Mouse (Mus musculus): Measurements from ENCODE around the gene Kat7.
A peak's percentile ranks its signal among the peaks of the same experiment; 100 is the strongest.

The Kat7 gene

DNA sequence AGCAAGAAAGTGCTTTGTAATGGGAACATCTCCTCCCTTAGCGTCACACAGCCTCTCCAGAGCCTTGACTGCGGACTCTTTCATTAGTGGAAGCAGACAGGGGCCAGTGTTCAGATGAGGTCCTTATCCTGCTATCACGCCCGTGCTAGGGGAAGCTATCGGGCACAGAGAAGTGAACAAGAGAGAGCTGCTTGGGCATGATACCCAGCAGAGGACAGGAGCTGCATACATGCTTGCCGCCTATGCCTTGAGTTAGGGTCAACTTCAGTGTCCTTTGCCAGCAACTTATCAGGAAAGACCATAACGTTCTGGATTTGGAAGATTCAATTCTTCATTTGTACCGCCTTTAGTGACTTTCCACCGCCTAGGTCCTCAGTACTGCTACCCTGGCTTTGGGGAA is 23.8 kb upstream of the Kat7 start:
- no peak for DNase-seq (ENCODE audit: low read depth, low spot score)

DNA sequence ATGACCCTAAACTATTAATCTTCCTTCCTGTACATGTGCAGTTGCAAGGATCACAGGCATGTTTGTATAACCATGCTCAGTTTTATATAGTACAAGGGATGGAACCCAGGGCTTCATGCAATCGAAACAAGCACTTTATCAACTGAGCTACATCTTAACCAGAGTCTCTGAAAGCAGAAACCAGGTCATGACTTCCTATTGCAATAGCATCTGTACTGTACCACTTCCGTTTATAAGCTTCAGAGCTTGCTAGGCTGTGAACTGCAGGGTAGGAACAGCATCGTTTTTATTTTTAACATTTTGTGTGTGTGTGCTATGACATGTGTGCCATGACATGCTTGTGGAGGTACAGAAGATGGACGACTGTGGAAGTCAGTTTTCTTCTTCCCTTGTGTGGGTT is 23.2 kb upstream of the Kat7 start:
- DNase-seq (ENCODE audit: low read depth, low spot score) = no peak

DNA sequence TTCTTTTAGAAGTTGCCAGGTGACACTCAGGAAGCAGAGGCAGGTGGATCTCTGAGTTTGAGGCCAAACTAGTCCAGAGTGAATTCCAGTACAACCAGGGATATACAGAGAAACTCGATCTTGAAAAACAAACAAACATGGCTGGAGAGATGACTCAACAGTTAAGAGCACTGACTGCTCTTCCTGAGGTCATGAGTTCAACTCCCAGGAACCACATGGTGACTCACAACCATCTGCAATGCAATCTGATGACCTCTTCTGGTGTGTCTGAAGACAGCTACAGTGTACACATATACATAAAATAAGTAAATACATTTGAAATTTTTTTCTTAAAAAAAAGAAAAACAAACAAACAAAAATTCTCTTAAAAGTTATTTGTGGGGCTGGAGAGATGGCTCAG is 20.6 kb upstream of the Kat7 start:
- DNase-seq (ENCODE audit: low read depth, low spot score) = no peak

DNA sequence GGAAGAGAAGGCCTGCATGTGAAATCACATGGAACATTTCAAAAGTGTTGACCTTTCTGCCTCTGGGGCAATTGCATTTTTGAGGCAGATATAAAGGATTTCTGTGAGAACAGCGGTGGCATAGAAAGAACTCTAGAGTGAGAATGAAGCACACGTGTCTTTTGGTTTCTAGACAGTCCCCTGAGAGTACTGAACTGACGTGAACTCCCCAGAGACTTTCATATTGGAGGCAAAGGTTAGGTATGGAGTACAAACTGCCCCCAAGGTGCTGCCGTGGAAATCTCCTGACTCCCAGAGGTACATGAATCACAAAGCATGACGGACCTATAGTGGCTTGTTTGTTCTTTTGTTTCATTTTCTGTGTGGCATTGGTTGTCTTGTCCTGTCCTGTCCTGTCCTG is 18.6 kb upstream of the Kat7 start:
- no peak for DNase-seq (ENCODE audit: low read depth, low spot score)

DNA sequence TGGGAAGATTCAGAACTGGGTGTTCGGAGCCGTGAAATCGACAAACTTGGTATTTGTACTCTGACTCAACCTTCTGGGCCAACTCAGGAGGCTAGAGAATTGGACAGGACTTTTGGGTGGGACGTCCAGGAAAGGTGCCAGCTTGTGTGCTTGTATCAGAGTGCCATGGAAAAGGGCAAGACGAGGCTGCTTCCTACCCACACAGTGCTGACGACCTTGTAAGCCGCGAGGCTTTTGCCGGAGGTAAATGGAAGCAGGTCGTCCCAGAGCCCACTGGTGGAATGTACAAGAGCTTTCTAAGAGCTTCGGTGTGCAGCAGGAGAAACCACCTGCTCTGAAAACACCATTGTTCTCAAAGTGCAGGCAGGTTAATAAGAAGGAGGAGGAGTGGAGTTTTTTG is 16.2 kb upstream of the Kat7 start:
- no peak for DNase-seq (ENCODE audit: low read depth, low spot score)

DNA sequence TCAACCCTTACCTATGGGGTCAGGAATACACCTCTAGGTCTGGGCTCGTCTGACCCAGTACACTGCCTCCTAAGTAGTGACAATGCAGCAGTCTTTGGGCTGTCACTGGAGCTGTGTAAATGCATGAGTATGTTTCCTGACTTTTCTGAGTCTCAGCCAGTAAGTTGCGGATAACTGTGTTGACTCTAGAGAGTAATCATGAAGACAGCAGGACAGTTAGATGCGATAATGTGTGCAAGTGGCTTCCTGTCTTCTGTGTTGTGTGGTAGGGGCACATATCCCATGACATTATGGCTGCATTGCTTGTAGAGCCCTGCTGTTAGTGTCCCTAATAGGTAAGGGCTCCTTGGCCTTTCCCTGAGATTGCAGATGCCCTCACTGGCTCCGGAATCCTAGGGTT is 15.8 kb upstream of the Kat7 start:
- DNase-seq (ENCODE audit: low read depth, low spot score) = no peak

DNA sequence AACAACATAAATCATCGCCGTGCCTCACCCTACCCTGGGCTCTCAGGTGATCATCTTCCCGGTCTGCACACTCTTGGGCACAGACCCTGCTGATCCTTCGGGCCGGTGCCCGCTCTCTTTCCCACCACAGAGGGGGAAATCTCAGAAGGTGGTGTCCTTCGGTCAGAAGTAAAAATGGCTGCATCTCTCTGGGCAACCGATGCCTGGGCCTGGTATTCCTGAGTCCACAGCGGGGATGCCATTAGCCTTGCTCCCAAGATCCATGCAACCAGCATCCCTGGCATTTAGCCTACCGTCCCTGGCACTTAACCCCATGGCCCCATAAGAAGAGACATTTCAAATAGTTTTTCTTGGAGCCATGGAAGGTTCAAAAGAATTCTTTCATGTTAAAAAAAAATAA is 14.1 kb upstream of the Kat7 start:
- DNase-seq (ENCODE audit: low read depth, low spot score) = no peak

DNA sequence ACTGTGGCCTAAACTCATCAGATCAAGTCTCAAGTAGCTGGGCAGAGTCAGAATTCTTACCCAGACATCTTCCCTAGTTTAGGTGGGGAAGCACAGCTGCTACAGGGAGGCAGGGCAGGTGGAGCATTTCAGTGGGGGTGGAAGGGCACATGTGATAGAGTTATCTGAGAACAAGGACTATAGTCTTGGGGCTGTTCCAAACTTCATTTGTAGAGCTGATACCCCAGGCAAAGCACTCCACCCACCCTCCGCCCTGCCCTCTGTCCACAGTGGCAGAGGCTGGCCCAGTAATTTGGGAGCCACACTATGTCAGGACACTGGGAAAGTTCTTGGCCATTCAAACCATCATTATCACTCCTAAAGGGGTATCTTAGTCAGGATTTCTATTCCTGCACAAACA is 10.0 kb upstream of the Kat7 start:
- no peak for DNase-seq (ENCODE audit: low read depth, low spot score)

DNA sequence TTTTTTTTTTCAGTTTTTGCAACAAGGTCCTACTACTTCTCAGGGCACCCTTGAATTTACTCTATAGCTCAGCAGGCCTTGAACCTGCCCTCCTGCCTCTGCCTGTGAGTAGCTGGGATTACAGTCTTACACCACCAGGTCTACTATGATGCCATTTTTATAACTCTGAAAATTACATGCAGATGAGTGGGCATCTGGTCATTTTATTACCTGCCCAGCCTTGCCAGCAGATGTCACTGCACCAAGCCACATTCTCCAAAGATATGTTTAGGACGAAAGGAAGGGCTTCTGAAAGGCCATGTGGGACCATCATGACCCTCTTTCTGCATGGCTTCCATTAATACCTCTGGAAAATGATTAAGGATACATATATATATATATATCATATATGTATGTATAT is 9.5 kb upstream of the Kat7 start:
- DNase-seq (ENCODE audit: low read depth, low spot score) = no peak

DNA sequence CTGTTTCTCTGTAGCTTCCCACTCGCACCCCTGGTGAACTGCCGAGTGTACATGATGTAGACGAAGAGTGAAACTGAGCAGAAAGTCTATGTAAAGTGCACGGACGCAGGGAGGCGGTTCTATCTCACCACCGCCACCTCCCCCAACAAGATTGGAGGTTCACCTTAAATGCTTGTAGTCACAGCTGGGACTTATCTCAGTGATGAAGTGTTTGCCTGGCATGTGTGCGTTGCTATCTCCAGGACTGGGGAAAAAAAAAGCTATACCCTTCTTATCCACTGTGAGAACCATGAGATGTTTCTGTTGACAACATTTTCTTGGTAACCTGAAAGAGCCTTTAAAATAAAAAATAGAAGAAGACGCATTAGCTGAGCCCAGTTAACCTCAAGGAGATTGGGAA is 8.1 kb upstream of the Kat7 start:
- DNase-seq (ENCODE audit: low read depth, low spot score) = no peak

DNA sequence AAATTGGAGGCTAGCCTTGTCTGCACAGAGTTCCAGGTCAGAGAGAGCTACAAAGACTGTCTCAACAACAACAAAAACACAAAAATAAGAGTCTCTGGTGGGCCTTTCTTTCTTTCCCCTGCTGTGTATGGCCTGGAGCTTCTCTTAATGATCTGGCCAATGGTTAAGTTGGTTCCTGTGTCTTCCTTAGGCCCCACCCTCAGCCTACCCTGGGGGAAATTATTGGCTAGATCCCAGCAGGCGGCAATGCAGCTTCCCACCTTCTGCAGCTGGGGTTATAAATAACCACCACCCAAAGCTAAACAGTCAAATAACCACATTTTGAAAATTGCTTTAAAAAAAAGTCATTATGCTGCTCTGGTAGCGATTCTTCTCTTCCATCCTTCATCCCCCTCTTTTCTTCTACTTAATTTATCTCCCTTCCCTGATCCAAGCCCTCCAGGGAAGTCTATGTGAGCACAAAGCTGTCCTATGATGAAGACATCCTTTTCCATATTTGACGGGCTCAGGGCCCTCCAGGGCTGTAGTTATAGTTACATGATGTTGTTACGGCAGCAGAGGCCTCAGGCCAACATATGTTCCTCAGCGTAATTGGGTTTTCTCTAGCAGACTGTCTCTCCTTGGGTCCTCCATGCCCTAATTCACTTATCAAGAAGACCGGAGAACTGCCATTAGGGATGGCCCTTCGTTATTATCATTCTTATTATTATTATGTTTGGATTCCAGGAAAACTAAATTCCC is 5.3 kb upstream of the Kat7 start:
- peak; percentile 46 for DNase-seq (ENCODE audit: low read depth, low spot score)

DNA sequence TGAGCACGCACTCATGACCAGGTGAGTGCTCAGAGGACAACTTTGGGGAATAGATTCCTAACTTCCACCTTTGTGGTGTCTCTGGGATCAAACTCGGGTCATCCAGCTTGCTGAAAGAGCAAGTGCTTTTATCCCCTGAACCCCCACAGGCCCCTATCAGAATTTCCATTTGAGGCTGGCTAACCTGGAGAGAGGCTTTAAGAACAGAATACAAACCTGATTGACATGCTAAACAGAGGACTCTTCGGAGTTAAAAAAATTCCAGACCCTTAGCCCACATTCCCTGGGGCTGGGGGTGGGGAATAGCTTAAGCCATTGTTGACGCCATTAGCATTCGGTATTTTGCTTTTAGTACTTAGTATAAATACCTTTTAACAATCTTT is 1.4 kb upstream of the Kat7 start:
- peak; percentile 98 for DNase-seq (ENCODE audit: low read depth, low spot score)

DNA sequence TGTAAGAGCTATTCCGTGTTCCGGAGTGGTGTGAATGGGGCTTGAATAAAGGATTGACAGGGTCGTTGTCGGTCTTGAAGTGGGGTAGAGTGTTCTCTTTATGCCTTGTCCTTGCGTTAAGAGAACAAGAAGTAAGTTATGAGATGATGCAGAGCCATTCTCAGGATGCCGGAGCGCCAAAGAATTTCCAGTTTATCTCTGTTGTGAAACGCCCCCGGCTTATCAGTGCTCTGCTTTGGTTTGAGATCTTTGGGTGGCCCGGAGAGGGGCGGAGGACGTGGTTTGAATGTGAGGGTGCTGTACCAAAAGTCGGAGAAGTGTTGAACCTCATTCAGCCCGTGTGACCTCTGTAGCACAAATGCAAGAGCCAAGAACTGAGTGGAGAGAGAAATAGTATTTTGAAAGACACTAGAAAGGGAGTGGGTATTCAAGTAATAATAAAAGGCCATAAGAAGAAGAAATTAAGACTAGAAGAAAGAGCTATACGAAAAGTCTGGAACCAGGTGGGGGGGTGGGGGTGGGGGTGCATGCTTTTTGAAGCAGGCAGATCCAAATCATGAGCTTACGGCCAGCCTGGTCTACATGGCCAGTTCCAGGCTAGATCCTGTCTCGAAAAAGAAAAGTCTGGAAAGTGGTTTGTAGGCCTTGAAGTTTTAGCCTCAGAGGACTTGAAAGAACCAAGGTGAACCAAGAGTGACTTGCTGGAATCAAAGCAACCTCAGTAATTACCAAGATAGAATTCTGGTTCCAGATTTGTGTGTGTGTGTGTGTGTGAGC is 790 bp upstream of the Kat7 start:
- peak; percentile 43 for DNase-seq (ENCODE audit: low read depth, low spot score)

DNA sequence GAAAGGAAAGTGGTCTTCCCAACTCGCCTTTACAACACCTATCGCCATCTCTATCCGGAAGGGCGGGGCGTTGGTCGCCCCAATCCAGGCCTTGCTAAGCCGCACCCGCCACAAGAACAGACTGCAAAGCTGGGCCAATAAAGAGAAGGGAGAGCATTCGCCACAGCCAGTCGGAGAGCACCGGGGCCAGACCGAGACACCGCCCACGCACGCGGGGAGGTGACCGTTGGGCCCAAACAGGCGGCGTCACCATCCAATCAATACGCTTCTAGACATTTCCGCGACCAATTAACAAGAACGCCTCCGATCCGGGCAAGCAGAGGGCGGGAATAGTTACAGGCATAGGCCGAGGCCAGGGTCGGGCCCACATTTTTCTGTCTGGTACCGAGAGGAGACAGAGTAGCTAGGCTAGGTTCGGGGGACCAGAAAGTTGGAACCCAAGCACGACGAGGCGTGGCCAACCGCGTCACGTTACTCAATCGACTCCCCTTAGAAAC is 488 bp downstream of the Kat7 start:
- peak; percentile 99 for DNase-seq (ENCODE audit: low read depth, low spot score)

DNA sequence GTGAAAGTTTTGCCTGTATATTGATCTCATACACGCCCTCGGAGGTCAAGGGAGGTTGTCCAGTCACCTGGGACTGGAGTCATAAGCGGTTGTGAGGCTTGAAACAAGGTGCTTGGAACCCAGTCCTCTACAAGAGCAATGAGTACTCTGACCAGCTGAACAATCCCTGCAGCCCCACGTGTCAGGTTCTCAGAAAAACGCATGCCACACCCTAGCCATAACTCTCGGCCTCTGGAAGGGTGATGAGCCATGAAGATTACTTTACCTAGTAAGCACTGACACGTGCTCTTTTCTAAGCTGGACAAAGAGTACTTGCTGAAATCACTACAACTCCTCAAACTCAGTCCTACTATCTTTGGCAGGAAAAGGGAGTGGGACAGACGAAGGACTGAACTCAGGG is 2.5 kb downstream of the Kat7 start:
- DNase-seq (ENCODE audit: low read depth, low spot score) = peak; percentile 38

DNA sequence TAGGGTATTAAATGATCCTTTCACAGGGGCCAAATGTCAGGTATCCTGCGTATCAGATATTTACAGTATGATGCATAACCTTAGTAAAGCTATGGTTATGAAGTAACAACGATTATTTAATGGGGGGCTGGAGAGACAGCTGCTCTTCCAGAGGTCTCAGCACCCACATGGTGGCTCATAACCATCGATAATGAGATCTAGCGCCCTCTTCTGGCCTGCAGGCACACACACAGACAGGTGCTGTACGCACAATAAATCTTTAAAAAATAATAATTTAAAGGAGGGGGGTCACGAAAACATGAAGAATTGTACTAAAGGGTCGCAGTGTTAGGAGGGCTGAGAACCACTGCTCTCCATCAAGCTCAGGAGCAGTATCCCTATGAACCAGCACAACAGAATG is 4.4 kb downstream of the Kat7 start:
- peak; percentile 68 for DNase-seq (ENCODE audit: low read depth, low spot score)

DNA sequence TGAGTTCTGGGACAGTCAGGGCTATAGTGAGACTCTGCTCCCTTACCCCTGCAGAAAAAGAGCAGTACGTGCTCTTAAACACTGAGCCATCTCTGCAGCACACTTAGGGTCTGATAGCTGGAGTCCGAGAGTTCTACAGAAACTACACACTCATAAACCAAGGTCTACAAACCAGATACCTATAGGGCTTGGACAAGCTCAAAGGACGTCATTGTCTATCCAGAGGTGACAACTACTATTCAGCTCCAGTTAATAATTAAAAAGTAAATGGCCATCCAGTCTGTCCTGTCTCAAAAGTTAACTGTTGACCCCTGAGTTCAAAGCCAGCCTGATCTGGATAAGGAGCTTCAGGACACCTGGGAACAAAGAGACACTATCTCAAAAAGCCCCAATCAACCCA is 8.3 kb downstream of the Kat7 start:
- no peak for DNase-seq (ENCODE audit: low read depth, low spot score)

DNA sequence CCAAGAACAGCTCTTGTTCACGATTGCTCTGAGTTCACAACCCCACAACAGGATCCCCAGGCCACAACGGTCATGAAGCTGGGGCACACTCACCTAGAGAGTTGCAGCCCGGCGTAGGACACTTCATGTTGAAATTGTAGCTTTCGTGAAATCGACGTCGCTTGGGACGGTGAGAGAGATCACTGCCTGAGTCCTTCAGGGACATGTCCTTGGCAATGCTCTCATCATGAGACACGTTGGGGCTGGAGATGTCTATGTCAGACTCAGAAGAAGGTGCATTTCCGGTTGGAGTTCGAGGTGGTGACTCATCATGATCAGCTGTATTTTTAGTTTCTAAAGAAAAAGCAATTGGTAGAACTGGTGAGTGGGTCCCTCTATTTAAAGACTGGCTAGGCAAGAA is 10.2 kb downstream of the Kat7 start:
- DNase-seq (ENCODE audit: low read depth, low spot score) = no peak

DNA sequence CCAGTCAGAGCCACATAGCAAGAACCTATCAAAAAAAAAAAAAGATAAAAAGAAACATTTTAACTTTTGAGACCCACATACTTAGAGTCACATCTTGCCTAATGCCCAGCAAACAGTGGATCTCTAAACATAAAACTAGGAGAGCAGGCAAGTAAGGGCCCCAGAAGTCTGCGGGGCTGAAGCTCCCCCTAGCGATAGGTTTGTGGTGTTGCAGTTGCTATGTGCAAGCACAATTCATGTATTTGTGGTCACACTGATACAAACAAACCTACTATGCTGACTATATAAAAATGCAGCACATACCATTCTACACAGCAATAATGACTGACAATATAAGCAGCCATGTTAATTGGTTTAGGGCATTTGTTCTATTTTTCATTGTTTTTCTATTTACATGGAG is 11.9 kb downstream of the Kat7 start:
- peak; percentile 68 for DNase-seq (ENCODE audit: low read depth, low spot score)

DNA sequence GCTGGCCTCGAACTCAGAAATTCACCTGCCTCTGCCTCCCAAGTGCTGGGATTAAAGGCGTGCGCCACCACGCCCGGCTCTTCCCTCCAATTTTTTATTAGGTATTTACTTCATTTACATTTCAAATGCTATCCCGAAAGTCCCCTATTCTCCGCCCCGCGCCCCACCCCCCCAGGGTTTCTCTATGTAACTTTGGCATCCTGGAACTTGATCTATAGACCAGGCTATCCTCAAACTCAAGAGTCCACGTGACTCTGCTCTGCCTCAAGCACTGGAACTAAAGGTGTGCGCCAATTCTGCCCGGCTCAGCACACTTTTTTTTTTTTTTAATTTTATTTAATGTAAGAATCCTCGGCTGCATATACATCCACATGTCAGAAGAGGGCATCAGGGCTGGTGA is 14.3 kb downstream of the Kat7 start:
- peak; percentile 84 for DNase-seq (ENCODE audit: low read depth, low spot score)

DNA sequence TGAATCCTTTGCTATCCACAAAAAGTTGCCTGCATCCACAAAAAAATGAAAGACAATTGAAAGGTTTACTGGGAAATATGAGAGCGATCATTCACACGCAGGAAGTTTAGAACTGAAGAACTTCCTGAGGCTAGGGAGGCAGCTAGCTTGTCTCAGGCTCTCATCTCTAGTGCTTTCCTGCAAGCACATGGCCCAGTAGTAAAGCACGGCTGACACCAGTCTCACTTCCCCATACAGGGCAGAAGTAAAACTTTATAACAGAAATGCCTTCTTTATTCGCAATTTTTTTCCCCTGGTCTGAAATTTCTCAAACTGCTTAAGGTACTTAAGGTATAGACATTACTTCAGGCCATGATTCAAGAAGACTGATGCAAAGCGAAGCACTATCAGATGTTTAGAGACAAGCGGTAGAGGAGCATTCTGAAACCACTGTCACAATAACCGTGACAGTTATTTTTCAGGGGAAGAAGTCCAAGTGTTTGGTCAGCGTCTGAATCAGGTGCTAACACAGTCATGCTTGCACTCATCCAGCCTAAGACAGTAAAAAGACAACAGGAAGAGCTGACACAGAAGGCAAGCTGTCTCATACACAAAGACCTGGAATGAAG is 16.9 kb downstream of the Kat7 start:
- no peak for DNase-seq (ENCODE audit: low read depth, low spot score)

DNA sequence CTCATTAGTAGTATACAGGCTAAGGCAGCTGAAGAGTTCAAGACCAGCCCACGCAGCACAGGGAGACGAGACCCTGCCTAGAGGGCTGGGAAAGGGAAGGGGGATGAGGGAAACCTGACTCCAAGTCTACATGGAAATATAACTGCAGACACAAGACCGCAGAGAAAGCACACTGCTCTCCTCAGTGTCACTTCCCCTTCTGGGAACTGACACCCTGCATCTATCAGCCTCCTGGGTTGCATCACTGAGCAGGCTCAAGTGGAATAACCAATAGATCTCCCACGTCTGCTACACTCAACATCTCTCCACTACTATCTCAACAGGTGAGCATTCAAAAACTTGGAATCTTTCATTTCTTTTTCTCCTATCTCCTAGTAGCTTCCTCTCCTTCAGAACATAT is 18.0 kb downstream of the Kat7 start:
- DNase-seq (ENCODE audit: low read depth, low spot score) = no peak

DNA sequence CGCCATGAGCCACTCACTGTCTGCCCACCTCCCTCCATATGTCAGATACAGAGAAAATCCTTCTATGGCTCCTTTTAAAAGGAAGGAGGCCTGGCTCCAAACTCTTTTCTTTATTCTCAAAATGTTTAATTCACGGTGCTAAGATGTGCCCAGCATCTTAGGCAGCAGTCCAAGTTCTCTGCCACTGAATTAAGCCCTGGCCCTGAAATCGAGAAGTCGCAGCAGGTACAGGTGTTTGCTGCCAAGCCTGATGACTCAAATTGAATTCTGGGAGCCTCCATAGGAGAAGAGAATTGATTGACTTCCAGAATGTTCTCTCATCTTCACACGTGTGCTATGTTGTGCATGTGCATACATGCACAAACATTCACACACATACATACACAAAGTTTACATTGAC is 27.7 kb downstream of the Kat7 start:
- no peak for DNase-seq (ENCODE audit: low read depth, low spot score)

Data from ES-CJ7 (cell line).